Mouse (Mus musculus) adrenal gland, adult 18-20 months (tissue): ENCODE measurements around the gene Gm10354. TPM values are rescaled to one million over a fixed set of nuclear protein-coding genes. Genes with fewer than 3 reads are reported as not detected.
"Not testable (repeated sequence)": the region's sequence is repeated elsewhere in the genome, so short reads cannot be mapped to it uniquely, and the experiment has no call there.

ENCODE experiments used
- DNase-seq, 2 experiments: peaks; one replicate each; pipeline ENCODE4 v3.0.0; 2021 to 2022; ENCODE audit warnings: low spot score in 2 of 2
- long read RNA-seq, 2 experiments: library from polyadenylated mRNA; stranded (forward); transcript quantifications; one replicate each; pipeline ENCODE4 v2.0.0; 2021
- total RNA-seq, 2 experiments: library from RNA; stranded (reverse); gene quantifications; 1 replicate in 1 of 2; 2 replicates in 1 of 2; pipeline ENCODE4 v1.2.3; 2021

Gene Gm10354
- not detected for total RNA-seq
- long read RNA-seq, experiment 1 = 0 reads
- long read RNA-seq, experiment 2 = 0 reads

DNA sequence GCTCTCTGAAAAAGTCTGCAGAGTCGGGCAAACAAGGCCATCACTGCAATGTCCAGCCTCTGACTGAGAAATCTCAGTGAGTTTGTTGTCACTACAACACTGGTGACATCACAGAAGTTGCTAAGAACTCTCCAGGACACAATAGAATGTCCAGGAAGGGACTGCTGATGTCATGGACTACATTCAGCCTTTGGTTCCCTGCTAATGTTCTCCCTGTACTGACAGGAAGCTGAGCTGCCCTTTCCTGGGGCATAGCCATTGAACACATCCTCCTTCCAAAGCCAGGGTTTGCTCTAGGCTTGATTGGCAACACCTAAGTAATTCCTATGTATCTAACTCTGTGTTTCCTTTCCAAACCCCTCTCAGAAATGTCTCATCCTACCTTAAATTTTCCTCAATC is at the start of gene Gm10354:
TSS of gene Gm10354 (minus strand) at position 101 of the 400 bp plus-strand sequence.
- DNase-seq = not testable (repeated sequence)

- DNase-seq = not testable (repeated sequence)
Measured at GRCm38 (mm10) chr5:15024316-15024715, 45.6 kb upstream of the Gm10354 start.

DNA sequence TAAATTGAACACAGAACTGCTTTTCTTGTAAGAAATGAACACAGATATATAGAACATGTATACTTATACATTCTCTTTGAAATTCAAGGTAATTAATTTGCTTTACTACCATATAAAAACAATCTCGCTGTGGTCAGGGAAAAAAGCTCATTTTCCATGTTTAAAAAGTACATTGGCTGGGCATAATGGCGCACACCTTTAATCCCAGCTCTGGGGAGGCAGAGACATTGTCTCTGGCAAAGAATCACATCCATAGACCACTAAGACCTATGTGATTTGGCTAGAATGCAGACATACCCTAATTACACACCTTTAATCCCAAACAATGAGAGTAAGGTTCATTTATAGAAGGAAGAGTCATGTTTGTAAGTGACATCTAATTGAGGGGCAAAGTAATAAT is 41.3 kb upstream of the Gm10354 start:
- not testable (repeated sequence) for DNase-seq

DNA sequence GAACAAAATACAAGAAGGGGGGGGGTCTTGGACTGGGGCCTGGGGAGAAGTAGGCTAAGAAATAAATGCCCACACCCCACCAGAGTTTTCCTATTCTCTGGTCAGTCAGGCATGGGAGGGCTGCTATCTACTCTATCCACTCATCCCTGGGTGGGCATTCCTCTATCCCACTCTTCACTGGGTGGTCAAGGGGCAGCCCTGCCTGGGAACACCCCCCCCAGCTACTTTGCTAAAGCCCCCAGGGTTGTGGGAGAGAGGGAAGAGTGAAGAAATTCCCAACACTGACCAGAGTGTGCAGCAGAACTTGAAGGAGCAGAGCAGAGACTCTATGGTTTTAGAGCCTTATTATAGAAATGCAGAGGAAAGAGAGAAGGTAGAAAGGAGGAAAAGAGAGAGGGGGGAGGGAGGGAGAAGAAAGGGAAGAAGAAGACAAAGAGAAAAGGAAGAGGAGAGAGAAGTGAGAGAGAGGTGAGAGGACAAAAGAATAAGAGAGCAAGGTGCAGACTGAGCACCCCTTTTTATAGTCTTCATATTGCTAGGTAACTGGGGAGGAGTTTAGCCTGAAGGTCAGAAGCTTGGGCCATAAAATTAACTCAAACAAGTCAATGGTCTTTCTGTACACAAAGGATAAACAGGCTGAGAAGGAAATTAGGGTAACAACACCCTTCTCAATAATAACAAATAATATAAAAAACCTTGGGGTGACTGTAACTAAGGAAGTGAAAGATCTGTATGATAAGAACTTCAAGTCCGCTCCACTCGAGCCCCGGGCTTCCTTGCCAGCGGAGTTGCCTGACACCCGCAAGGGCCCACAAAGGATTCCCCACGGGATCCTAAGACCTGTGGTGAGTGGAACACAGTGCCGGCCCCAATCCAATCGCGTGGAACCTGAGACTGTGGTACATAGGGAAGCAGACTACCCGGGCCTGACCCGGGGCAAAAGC is 32.2 kb upstream of the Gm10354 start:
- DNase-seq = not testable (repeated sequence)

GRCm38 (mm10) chr5:15006907-15007306 is 28.2 kb upstream of the Gm10354 start:
- DNase-seq = not testable (repeated sequence)

DNA sequence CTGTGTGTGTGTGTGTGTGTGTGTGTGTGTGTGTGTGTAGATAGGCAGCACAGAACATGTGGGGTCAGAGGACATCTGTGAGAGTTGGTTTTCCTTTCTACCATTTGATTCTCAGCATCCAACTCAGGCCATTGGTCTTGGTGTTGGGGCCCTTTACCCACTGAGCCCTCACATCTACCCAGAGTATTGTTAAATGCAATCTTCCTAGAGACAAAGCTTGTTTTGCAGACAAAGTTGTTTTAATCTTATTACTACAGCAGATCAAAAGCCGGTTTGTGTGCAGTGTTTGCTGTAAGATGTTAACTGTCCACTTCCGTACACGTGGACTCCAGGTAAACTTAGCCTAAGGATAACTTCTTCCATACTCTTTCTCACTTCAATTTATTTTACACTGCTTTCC is 27.6 kb upstream of the Gm10354 start:
- not testable (repeated sequence) for DNase-seq

GRCm38 (mm10) chr5:15005584-15005983 is 26.8 kb upstream of the Gm10354 start:
- DNase-seq = not testable (repeated sequence)

DNA sequence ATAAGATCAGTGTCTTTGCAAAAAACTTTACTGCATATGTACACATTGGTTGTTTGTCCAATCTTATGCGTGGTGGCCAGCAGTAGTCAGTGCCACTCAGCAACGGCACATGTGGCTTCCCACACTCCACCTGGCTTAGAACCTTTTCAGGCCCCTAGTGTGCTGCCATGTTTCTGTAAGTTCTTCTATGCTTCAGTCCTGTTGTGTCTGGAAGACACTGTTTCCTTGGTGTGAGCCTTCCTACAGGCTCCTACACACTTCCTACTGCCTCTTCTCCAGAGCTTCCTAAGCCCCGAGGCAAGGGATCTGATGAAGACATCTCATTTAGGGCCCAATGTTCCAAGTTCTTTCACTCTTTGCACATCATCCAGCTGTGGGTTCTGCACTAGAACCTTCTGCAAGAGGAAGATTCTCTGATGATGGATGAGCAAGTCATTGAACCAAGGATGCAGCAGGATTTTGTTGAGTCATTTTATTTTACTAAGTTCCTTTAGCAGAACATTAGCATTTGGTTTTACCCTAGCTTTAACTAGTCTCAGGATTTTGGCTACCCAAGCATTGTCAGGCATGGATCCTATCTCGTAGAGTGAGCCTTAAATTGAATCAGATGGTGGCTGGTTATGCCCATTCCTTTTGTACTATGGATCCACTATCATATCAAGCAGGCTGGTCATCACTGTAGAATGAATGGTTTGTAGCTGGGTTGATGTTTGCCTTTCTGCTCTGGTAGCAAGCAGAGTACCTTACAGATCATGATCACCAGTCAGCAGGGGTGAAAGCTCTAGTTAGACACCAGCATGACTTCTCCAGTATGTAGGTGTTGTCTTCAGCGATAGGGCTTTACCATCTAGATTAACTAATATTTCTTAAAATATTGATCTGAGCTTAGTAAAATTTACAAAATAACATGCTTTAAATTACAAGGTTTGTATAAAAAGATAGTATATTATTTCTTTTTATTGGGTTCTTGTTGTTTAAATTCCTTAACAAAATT is 26.1 kb upstream of the Gm10354 start:
- DNase-seq = not testable (repeated sequence)

- DNase-seq = not testable (repeated sequence)
Measured at GRCm38 (mm10) chr5:14998077-14998476, 19.3 kb upstream of the Gm10354 start.

DNA sequence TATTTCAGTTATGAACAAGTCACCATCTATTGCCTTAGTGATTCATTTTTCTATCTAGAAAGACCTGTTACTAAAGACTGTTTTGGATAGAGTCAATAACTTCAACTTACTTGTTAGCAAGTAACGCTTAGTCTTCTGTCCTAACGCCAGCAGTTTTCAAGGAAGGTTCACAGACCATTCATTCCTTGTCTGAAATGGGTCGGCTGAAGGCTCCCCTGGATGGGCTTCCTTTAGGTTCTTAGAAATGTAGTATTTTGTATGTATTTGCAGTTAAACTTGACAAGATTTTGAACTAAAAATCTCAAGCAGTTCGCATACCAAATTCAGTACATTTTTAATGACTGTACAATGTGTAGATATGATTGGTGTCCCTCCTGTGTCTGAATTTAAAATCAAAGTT is 18.8 kb upstream of the Gm10354 start:
- not testable (repeated sequence) for DNase-seq

- not testable (repeated sequence) for DNase-seq
Measured at GRCm38 (mm10) chr5:14996670-14997249, 18.0 kb upstream of the Gm10354 start.

DNA sequence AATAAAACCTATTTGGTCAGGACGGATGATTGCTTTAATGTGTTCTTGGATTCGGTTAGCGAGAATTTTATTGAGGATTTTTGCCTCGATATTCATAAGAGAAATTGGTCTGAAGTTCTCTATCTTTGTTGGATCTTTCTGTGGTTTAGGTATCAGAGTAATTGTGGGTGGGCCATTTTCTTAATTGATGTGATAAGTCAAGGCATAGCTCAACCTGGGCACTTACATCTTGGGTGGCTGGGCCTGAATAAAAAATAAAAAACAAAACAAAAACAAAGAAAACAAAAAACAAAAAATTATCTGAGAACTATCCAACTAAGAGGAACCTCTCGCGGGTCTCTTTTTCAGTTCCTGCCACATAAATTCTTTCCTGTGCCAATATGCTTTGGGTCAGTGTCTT is 15.4 kb upstream of the Gm10354 start:
- not testable (repeated sequence) for DNase-seq

DNA sequence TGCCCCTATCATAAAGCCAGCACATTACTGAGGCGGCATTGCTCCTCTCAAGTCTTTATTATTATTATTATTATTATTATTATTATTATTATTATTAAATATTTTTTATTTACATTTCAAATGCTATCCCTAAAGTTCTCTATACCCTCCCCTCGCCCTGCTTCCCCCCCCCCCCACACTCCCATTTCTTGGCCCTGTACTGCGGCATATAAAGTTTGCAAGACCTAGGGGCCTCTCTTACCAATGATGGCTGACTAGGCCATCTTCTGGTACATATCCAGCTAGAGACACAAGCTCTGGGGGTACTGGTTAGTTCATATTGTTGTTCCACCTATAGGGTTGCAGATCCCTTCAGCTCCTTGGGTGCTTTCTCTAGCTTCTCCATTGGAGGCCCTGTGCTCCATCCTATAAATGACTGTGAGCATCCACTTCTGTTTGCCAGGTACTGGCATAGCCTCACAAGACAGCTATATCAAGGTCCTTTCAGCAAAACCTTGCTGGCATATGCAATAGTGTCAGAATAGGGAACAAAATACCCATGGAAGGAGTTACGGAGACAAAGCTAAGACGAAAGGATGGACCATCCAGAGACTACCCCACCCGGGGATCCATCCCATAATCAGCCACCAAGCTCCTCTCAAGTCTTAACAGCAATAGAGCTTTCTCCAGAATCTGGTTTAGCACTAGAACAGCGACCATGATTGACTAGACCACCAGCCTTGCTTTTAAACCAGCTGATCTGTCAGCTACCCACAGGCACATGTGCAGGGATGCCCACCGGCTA is 11.8 kb upstream of the Gm10354 start:
- not testable (repeated sequence) for DNase-seq

DNA sequence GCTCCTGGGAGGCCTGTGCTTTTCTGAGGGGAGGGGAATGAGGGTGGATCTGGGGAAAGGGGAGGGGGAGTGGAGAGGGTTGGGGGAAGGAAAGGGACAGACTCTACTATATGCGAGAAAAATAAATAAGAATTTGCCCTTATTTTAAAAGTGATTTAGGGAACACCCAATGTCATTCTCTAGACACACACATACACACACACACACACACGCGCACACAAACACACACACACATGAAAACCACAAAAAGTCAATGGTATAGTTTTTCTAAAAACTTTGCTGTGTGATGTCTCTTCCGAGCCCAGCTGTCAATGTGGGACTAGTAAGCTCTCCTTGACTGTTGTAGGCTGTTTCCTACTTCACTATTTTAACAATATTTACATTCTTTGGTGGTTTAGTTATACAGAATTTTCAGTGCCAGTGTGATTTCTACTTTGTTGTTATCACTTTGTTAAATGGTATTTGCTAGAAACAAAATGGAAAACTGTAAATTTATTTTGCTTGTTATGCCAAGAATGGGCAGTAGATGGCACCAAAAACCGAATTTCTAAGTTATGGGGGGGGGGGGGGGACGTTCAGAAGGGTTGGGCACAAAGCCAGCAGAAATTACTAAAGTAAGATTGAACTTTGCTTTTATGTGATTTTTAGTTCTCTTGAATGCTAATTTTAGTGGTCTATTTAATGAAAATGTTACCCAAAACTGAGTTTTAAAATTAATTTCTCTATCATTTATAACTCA is 8.1 kb upstream of the Gm10354 start:
- not testable (repeated sequence) for DNase-seq

GRCm38 (mm10) chr5:14977368-14977767 is 1.4 kb downstream of the Gm10354 start:
- DNase-seq = not testable (repeated sequence)

- not testable (repeated sequence) for DNase-seq
Measured at GRCm38 (mm10) chr5:14975294-14975693, 3.4 kb downstream of the Gm10354 start.

GRCm38 (mm10) chr5:14972841-14973240 is 5.9 kb downstream of the Gm10354 start:
- not testable (repeated sequence) for DNase-seq

DNA sequence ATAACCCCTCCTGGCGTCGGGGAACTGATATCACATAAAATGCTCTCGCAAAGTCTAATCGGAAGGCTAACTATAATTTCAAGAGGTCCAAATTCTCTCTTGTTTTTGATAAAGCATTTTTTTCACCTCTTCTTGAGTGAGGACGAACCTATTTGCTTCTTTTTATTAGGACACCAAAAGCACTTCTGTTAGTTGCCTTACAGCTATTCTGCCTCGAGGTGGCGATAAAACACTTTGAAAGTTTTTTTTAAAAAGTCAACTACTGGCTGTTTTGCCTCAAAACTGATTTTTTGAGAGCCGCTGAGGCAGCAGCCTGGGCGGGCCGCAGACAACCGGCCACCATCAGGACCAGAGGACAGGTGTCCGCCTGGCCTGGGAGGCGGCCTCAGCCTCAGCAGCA is 14.9 kb downstream of the Gm10354 start:
- not testable (repeated sequence) for DNase-seq

DNA sequence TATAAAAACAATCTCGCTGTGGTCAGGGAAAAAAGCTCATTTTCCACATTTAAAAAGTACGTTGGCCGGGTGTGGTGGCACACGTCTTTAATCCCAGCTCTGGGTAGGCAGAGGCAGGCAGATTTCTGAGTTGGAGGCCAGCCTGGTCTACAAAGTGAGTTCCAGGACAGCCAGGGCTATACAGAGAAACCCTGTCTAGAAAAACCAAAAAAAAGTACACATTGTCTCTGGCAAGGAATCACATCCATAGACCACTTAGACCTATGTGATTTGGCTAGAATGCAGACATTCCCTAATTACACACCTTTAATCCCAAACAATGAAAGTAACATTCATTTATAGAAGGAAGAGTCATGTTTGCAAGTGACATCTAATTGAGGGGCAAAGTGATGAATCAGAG is 17.2 kb downstream of the Gm10354 start:
- not testable (repeated sequence) for DNase-seq
